Mouse (Mus musculus) embryonic fibroblast, embryonic 13.5 days (primary cell): Measurements from ENCODE around the gene Pcdh17. TPM values are rescaled to one million over a fixed set of nuclear protein-coding genes. Genes with fewer than 3 reads are reported as not detected.

Experiments
- H3K27ac ChIP-seq: 2 replicates; pipeline ENCODE4 v1.5.1; 2012; ENCODE audit warnings: low read length, control low read depth, inconsistent platforms; ENCODE audit not compliant: insufficient read depth
- H3K4me1 ChIP-seq: 2 replicates; pipeline ENCODE4 v1.6.1; 2011; ENCODE audit warnings: low read length; ENCODE audit not compliant: control insufficient read depth, insufficient read depth
- H3K4me3 ChIP-seq: 2 replicates; pipeline ENCODE4 v1.5.1; 2011; ENCODE audit warnings: mild to moderate bottlenecking, control low read depth, low read length; ENCODE audit not compliant: insufficient read depth
- CTCF ChIP-seq: IDR thresholded peaks from 2 replicates; pipeline ENCODE4 v1.5.1; 2011; ENCODE audit warnings: mild to moderate bottlenecking, control low read depth, low read length, moderate library complexity, borderline replicate concordance; ENCODE audit not compliant: insufficient read depth
- POLR2A ChIP-seq: IDR thresholded peaks from 2 replicates; pipeline ENCODE4 v1.6.1; 2011; ENCODE audit warnings: low read depth, mild to moderate bottlenecking, control low read depth, low read length, moderate library complexity
- polyA plus RNA-seq: library from polyadenylated mRNA; stranded (reverse); fragments of >200 nt; gene quantifications from 2 replicates; pipeline ENCODE4 v1.2.4, GENCODE M21; 2011; ENCODE audit warnings: low read depth; ENCODE audit not compliant: missing spikeins, insufficient read length

The Pcdh17 gene
- polyA plus RNA-seq, 1 experiment = 0.61 TPM

DNA sequence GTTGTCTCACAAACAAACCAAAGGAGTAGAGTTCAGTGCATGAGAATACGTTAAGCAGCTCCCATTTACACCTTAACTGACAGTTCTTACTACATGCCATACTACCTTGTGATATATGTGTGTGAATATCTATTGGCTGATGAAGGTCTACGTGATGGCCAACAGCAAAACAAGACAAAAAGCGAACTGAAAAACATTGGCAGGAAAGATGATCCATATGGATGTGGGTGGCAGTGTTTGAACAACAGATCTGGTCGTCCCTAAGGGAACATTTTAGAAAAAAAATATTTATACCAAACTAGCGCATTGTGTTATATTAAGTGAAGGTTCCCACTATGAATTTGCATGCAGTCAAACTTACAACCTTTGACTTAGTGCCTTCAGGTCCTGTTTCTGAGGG lies 108.2 kb downstream of the Pcdh17 start:
- TF ChIP-seq CTCF (no peak), POLR2A (no peak)
- no peak overlapping the region for H3K4me3 ChIP-seq
- no peaks in the 10 kb centered on the region for H3K4me1 ChIP-seq
- no peak overlapping the region for H3K27ac ChIP-seq

GRCm38 (mm10) chr14:84571071-84571470 lies 127.7 kb downstream of the Pcdh17 start:
- Histone ChIP-seq H3K4me1 (no peaks in the 10 kb centered on the region), H3K27ac (no peak overlapping the region), H3K4me3 (no peak overlapping the region)
- TF ChIP-seq CTCF (no peak), POLR2A (no peak)
